Mouse (Mus musculus): ENCODE data around the gene Stpg2. TPM values are rescaled to one million over a fixed set of nuclear protein-coding genes. Genes with fewer than 3 reads are reported as not detected.
"Not testable (repeated sequence)": the region's sequence is repeated elsewhere in the genome, so short reads cannot be mapped to it uniquely, and the experiment has no call there.

Gene Stpg2
- total RNA-seq, 2 experiments from 2014 or later, result not detected

DNA sequence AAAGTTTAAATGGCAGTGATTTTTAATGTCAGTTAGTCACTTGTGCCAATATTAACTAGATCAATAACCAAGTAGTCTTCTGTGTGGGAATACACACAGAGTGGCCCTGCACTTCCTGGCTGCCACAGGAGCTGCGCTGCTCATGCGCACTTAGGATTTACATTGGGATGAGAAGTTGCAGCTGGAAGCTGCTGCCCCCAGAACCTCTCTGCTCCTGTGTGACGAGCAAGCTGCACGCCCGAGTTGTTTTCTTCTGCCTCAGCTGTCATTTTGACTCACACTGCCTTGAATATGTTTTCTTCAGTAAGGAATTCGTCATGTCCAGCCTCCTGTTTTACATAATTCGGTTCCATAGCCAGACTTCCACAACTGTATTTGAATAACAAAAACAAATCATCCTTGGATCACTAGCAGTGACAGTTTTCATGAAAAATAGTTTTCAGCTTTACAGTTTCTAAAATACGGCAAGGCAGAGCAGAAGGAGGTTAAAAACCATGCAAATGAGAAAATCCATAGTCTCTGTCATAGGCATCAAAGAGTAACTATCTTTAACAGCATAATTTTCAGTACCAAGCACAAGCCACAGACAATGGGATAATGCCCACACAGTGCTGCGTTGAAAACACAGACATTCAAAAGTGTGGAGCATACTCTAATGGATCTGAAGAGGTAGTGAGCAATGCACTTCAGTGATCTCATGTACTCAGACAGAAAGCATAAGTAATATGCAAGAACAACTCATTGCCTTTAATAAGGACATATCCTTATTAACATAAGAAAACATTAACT lies 191.8 kb downstream of the Stpg2 start:
- ATAC-seq (replicated peaks; ENCODE audit: low FRiP score, poor library complexity, severe bottlenecking), result no peak

DNA sequence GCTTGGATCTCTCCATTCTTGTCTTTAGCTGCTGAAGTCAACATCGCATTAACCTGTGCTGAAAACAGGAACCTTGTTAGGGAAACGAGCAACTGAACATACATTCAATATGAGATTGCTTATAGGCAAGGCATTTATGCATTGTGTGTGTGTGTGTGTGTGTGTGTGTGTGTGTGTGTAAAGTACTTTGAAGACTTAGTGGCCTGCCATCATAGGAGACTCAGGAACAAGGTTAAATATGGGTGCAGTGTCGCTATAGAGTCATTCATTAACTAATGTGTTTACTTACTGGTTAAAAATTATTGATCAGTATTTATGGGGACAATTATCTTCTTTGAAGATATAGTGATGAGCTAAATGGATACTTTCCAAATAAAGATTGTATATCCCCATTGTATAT lies 199.2 kb downstream of the Stpg2 start:
- ATAC-seq (replicated peaks; ENCODE audit: low FRiP score, poor library complexity, severe bottlenecking), result no peak

DNA sequence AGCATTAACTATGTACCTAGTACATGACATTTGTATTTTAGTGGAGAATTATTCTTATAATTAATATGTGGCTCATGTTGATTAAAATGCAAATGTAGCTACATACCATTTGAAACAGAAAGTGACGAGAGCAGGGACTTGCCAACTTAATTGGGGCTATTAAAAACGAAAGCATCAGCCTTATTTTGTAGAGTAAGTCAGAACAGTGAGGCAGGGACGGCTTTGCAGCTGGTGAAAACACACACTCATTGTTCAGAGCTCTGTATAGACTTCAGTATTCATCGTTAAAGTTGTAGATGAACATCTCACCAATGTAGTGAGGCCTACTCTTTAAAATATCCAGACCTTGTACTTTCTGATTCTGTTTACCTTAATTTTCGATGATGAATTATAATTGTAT lies 213.6 kb downstream of the Stpg2 start:
- no peak for ATAC-seq (replicated peaks; ENCODE audit: low FRiP score, poor library complexity, severe bottlenecking)

DNA sequence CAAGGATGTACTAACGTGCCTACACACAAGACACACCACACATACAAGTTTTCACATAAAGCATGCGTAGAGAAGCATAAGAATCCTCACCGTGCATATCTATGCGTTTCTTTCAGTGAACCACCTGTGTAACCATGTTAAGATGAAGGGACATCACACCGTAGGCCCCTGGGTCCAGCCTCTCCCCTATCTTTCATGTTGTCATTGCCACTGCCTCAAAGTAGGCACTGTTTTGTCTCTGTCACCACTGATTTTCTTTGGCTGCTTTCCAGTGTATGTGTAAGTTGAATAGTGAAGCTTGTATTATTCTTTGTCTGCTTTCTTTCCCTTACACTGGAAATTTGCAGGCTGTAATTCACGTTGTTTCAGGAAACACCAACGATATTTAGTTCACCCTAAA lies 236.7 kb downstream of the Stpg2 start:
- ATAC-seq (replicated peaks; ENCODE audit: low FRiP score, poor library complexity, severe bottlenecking), result no peak

DNA sequence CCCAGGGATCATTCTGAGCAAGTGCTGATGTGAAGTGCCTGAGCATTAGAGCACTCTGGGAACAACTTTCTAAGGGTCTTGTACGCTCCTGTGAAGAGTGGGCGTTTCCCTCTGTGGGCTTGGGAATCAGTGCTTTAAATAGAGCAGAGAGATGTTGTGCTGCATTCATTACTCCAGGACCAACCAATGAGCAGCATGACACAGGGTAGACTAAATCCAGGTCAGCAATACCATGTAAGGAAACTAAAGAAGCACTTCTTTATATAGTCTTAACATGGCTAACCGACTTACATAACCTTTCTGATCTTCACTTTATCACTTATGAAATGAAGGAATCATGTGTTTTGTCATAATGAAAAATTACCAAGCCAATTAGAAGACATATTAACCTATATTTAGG lies 290.4 kb downstream of the Stpg2 start:
- ATAC-seq (replicated peaks; ENCODE audit: low FRiP score, poor library complexity, severe bottlenecking), result no peak

DNA sequence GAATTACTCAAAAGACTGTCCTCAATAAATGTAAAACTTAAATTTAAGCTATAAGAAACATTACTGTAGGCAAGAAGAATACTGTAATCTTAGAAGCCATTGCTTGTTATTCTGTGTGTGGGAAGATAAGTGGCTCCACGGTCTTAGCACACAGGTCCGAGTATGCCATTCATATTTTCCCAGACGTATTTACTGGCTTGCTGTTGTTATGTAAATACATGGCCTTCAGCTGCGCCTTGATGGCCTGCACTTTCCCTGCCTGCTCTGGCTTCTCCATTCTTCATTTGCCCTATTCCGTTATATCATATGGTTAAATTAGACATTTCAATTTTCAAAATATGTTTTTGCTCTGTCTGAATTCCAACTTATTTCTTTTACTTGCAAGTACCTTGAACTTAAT lies 296.7 kb downstream of the Stpg2 start:
- ATAC-seq (replicated peaks; ENCODE audit: low FRiP score, poor library complexity, severe bottlenecking), result no peak

DNA sequence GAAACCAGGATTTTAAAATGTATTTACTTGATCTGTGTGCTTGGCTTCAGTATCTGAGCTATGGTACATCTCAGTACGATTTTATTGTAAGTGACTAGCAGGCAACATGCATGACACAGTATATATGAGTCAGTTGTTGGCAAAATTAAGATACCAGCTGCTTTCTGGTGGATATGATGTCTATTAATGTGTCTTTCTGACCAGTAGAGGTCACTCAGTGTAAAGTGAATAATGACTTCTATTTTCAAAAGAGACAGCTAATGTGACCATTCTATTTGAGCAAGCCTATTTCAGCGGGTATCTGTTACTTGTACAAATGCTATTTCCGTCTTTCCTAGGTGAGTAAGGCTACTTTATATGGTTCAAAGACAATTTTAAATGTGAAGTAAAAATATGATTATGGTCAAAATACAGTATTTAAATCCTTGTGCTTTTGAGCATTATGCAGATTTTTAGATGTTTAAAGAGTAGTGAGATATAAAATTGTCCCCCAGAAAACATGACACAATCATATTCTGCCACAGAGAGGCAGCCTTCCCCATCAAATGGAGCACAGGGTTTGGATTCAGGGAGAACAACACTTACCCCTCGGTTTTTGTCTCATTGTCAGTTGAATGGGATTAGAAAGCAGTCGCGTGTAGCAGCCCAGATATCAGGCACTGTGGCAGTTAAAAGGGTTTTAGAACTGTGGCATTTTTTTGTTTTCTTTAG lies 303.9 kb downstream of the Stpg2 start:
- no peak for ATAC-seq (replicated peaks; ENCODE audit: low FRiP score, poor library complexity, severe bottlenecking)

DNA sequence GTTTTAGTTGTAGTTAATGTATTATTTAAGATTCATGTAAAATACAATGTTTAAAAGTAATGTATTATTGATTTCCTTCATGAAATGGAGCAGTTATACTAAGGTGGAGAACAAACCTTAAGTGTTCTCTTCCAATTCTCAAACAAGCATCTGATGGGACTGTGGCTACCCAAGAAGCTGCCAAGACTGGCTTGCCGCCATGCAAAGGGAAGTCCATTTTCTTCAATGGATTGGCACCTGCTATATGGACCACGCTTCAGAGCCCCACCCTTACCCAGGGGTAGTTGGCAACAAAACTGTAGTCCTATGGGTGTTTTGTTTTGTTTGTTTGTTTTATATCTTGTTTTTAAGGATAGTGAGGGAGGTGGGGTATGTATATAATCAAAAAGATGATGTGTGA lies 373.0 kb downstream of the Stpg2 start:
- no peak for ATAC-seq (replicated peaks; ENCODE audit: low FRiP score, poor library complexity, severe bottlenecking)

DNA sequence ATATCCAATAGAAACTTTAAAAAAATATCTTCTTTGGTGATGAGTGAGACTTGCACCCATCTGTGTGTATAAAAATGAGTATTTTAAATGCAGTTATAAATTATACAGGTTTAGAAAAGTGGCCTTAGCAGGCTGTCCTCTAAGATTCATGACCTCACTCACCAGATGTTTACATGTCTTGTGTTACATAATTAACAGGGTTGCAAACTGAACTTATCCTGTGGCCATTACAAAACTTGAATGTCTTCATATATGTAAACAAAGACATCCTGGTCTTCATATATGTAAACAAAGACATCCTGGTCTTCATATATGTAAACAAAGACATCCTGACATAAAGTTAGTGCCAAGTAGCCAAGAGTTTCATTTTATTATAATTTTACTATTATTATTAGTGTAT lies 375.8 kb downstream of the Stpg2 start:
- no peak for ATAC-seq (replicated peaks; ENCODE audit: low FRiP score, poor library complexity, severe bottlenecking)

DNA sequence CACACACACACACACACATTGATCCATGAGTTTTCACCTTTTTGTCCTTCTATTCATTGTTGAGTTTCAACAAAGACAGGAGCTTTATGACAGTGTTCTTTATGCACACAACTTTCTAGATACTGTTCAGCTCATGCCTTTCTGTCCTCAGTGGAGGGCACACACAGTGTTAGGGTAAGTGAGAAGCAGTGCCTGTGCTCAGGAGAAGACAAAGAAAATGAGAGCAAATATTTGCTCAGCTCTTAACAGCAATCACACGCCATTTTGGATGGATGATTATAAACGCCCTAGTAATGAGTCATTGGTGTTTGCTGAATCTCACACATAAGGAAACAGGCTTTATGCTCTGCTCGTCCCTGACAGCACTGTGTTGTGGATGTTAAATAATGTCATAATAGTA lies 394.0 kb downstream of the Stpg2 start:
- ATAC-seq (replicated peaks; ENCODE audit: low FRiP score, poor library complexity, severe bottlenecking), result no peak

DNA sequence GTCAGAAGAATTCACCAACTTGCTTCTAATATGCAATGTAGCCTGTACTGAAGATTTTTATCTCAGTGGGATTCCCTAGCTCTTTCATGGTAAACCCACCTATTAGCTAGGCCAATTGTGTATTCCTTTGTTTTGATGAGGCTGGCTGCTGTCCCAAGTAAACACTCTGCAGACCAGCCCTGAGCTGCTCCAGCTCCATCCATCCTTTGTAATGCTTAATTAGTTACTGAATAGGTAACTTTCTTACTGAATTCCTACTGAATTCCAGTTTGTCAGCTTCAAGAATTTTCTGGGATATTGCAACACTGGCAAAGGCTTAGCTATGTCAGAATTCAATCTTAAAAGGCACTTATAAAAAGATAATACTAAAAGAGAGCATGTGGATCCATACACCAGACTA lies 402.8 kb downstream of the Stpg2 start:
- not testable (repeated sequence) for ATAC-seq (replicated peaks; ENCODE audit: low FRiP score, poor library complexity, severe bottlenecking)

DNA sequence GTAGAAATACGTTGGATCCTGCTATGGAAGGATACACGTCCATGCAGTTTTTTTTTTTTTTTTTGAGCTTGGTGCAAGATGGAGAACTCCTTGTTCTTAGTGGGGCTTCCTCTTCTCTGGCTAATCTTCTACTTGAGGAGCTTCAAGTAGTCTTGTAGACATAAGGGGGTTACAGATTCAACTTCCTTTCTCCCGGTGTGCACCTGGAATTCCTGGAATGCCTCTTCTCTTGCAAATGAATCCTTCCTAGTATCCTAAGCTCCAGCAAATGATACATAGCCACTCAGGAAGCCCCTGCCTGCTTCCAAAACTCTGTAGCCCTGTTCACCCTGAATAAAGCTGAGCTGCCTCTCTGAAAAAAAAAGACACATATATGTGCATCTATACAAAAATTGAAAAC lies 409.1 kb downstream of the Stpg2 start:
- no peak for ATAC-seq (replicated peaks; ENCODE audit: low FRiP score, poor library complexity, severe bottlenecking)

DNA sequence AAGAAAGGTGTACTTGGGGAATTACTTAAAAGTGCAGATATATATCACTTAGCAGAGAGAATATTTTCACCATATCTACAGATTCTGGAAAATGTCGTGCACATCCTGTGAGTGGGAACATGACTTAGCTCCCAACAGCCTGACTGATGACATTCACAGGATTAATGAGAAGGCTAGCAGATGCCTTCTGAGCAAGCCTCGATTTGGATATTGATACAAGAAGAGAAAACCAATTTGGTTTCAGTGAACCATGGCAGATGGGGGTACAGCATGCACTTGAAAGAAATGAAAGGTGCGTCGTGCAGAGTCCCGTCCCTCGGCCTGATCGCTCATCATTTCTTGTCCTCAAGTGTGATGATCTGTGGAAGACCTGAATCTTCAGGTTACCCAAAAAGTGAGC lies 410.3 kb downstream of the Stpg2 start:
- no peak for ATAC-seq (replicated peaks; ENCODE audit: low FRiP score, poor library complexity, severe bottlenecking)

DNA sequence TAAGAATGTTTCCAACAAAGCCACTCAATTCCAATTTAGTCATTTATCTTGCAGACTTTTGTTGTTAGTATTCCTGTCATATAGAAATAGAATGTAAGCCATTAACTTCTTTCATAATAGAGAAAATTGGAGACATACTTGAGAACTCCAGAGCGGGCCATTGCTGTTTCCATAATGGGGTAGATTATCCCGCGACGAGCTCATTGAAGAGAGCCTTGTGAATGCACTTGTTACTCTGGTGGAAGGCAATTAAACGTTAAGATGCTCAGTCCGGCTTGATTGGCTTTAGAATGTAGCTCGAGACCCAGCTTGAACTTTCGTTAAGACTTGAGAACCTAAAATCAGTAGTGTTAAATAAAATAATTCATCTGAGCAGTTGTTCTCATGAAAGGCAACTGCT lies 432.4 kb downstream of the Stpg2 start:
- ATAC-seq (replicated peaks; ENCODE audit: low FRiP score, poor library complexity, severe bottlenecking), result no peak

DNA sequence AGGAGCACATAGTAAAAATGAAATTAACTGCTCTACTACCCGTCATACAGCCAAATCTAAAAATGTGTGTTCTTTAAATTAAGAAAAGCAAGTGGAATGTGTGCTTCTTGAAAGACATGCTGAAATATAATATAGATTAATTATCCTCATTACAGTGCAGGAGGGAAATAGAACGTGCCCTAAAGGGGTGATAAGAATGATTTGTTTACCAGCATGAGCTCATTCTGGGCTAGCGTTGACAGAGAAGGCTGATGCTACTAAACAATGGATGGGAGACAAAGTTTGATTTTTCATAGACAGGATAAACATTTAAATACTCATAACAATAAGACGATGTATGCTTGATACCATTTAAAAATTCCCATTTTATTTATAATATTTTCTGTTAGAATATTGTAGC lies 446.0 kb downstream of the Stpg2 start:
- ATAC-seq (replicated peaks; ENCODE audit: low FRiP score, poor library complexity, severe bottlenecking), result no peak

DNA sequence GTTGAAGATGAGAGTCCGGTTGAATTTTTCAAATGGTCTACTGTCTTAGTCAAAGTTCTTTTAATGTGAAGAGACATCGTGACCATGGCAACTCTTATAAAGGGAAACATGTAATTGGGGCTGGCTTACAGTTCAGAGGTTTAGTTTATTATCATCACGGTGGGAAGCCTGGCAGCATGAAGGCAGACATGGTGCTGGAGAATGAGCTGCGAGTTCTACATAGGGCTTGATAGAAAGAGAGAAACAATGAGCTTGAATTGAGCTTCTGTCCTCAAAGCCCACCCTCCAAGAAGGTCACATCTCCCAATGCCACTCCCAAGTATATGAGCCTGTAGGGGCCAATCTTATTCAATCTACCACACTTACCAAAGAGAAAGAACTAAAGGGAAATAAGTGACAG lies 453.9 kb downstream of the Stpg2 start:
- ATAC-seq (replicated peaks; ENCODE audit: low FRiP score, poor library complexity, severe bottlenecking), result no peak

DNA sequence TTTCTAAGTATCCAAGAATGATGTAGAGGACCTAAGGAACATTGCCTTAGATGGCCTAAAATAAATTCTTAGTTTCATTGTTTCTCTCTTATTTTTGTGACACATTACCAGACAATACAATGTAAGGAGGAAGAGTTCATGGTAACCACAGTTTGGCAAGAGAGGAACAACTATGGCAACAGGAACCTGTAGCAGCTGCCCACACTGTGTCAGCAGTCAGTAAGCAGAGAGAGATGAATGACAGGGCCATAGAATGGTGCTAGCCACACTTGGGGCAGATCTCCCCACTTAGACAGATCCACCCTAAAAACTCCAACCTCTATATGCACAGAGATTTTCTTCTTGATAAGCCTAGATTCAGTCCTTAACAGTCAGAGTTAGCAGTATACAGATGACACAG lies 456.7 kb downstream of the Stpg2 start:
- ATAC-seq (replicated peaks; ENCODE audit: low FRiP score, poor library complexity, severe bottlenecking), result no peak

DNA sequence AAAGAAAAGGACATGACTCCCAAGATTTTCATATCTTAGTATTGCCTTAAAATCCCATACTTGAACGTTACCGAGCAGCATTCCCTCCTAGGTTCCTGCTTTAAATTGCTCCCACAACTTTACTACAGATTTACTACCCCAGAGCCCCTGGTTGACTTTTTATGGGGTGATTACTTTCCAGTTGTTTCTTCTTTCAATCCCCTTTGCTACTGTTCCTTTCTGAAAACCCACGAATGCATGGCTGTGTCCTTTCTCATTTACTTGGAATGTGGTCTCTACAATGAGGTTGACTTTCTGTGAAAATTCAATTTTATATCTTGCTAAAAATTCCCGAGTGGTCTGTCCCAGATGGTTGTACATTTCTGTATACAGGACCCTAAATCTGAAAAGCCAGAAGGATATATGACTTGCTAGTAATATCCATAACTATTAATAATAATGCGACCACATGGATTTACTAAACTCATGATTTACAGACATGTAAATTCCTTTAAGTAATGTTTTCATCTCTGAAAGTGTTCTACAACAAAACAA lies 458.3 kb downstream of the Stpg2 start:
- no peak for ATAC-seq (replicated peaks; ENCODE audit: low FRiP score, poor library complexity, severe bottlenecking)

DNA sequence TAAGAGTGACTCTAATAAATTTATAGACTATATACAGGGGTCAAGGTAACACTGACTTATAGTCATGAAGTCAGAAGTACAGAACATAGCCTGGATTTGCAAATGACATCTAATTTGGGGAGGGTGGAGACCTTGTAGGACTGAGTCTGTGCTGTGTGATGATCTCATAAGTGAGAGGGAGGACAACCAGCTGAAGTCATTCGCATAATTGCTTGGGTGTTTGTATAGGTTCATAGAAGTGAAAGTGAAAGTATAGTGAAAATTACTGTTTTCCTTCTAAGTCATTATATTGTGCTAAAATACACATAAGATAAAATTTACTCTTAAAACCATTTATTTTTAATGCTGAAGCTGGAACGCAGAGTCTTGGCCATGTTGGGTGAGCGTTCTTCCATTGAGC lies 459.6 kb downstream of the Stpg2 start:
- no peak for ATAC-seq (replicated peaks; ENCODE audit: low FRiP score, poor library complexity, severe bottlenecking)

DNA sequence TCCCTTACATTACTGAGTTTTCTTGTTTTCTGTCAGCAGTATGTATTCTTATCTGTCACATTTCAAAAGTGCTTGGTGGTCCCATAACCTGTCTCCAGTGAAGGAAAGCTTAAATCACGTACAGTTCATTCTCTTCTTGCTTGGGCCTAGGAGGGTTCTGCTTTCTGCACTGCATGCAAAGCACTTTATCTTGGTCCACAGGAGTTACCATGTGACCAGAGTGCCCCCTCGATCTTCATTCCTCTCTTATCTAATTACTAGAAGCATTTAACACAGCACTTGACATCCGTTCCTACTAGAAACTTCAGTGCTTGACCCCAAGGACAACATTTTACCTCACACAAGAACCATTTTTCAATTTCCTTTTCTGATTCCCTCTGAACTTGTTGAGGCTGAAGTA lies 470.7 kb downstream of the Stpg2 start:
- no peak for ATAC-seq (replicated peaks; ENCODE audit: low FRiP score, poor library complexity, severe bottlenecking)

DNA sequence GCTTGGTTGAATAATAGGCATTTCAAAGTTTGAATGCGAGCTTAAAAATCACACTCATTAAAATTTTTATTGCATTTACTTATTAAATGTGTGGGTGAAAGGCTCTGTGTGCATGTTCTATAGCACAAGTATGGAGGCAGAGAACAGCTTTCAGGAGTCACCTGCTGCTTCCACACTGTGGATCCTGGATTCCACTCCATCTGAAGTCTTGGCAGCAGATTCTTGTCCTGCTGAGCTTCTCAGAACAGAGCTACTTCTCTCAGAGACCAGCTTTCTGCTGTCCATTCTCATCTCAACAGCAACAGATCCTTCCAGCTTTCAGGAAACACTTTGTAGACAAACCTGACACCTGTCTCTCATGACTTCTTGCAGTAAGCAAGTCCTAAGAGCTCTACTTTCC lies 471.2 kb downstream of the Stpg2 start:
- no peak for ATAC-seq (replicated peaks; ENCODE audit: low FRiP score, poor library complexity, severe bottlenecking)
